Mouse (Mus musculus): ENCODE results near the gene Aamp. TPM values are rescaled to one million over a fixed set of nuclear protein-coding genes. Genes with fewer than 3 reads are reported as not detected.

Aamp gene
- total and polyA plus RNA-seq, 3 experiments, result 108 to 172 (median 163) TPM

DNA sequence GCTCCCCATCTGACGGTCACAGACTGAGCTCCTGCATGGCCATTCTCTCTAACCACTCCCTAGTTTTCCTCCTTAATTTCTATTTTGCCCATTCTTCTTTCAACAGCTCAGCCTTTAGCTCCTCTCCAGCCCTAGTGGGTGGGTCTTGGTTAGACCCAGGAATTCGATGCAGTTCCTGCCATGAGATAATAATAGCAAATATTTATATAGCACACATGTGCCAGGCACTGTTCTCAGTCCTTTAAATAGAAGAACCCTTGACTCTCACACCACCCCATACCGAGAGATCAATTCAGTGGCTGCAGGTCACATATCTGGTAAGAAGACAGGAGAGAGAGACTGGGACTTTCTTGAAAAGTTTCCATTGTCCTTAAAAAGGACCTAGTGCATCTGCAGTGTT is 36.9 kb upstream of the Aamp start:
- dilution Hi-C loops (cut with MboI; ENCODE audit: extremely low pct_ligation_motif_present, extremely low pct_unique_long_range_greater_than_20kb, low sequenced_read_pairs), result no loop called here
- no peaks in the 10 kb centered on the region for H3K27me3 ChIP-seq (replicated peaks)
- no peak overlapping the region for H3K4me3 ChIP-seq (replicated peaks in 1 of 3; ENCODE audit: low read depth in 2 of 3, low read length in 2 of 3, poor library complexity in 1 of 3)
- H3K27ac ChIP-seq (ENCODE audit: insufficient read depth, low read depth), result no peak overlapping the region
- no peaks in the 10 kb centered on the region for H3K79me2 ChIP-seq (replicated peaks; ENCODE audit: control insufficient read depth, extremely low read depth, insufficient read depth, poor library complexity, severe bottlenecking)
- no peak overlapping the region for H3K4me2 ChIP-seq (ENCODE audit: insufficient read depth, low read depth, poor library complexity, severe bottlenecking)
- H3K36me3 ChIP-seq (replicated peaks in 1 of 2; ENCODE audit: control insufficient read depth in 1 of 2, insufficient read depth in 1 of 2, low read length in 1 of 2), result no peaks in the 10 kb centered on the region
- no peak for TF ChIP-seq ELF1 (IDR thresholded peaks at IDR 0.05; ENCODE audit: low read depth, low read length)
- no peak for TF ChIP-seq ETS1 (conservative IDR thresholded peaks at IDR 0.05; ENCODE audit: low read depth, low read length)
- no peak for TF ChIP-seq ZC3H11A (IDR thresholded peaks at IDR 0.05; ENCODE audit: low read depth, low read length)
- H3K4me1 ChIP-seq (ENCODE audit: control insufficient read depth in 1 of 2, insufficient read depth in 2 of 2), result peaks cover 9 to 15% of the 10 kb centered on the region in 2 experiments; a peak in 3 of 4 replicates
- no peak for DNase-seq (ENCODE audit: extremely low read depth)
- no peak overlapping the region for H3K9ac ChIP-seq (ENCODE audit: insufficient read depth, low read depth)
- in situ Hi-C loops (cut with MboI; ENCODE audit: low pct_ligation_motif_present, low pct_unique_long_range_greater_than_20kb, low sequenced_read_pairs), result no loop called here
- H3K9me3 ChIP-seq (replicated peaks; ENCODE audit: low read length), result peaks cover 4% of the 10 kb centered on the region

DNA sequence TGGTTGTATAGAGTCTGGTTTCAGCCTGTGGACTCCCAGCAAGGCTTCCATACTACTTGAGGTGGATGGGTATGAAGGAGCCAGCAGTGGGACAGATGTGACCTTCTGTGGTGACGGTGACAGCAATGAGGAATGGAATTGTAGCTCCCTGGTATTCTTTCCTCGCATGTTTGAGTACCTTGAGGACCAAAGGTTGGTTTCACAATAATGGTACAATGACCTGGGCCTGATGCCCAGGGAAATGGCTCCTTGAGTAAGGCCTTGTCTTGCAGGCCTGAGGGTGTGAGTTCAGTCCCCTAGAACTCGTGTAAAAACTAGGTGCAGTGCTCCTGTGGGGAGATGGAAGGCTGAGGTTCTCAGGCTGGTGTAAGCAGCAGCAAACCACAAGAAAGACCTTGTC is 34.2 kb upstream of the Aamp start:
- in situ Hi-C loops (cut with MboI; ENCODE audit: low pct_ligation_motif_present, low pct_unique_long_range_greater_than_20kb, low sequenced_read_pairs), result no loop called here
- peaks cover 4% of the 10 kb centered on the region for H3K9me3 ChIP-seq (replicated peaks; ENCODE audit: low read length)
- TF ChIP-seq USF2 (conservative IDR thresholded peaks at IDR 0.05; ENCODE audit: low read depth, low read length) (no peak), IRF4 (IDR thresholded peaks at IDR 0.05; ENCODE audit: low read depth, low read length) (no peak), ZKSCAN1 (IDR thresholded peaks at IDR 0.05; ENCODE audit: borderline replicate concordance, low read depth, low read length) (no peak), NELFE (IDR thresholded peaks at IDR 0.05; ENCODE audit: low read depth, low read length) (no peak), SMC3 (IDR thresholded peaks at IDR 0.05; ENCODE audit: low read depth, low read length) (no peak), NRF1 (IDR thresholded peaks at IDR 0.05; ENCODE audit: low read depth, low read length) (no peak), TCF12 (IDR thresholded peaks at IDR 0.05; ENCODE audit: low read depth, low read length) (no peak), ZNF384 (IDR thresholded peaks at IDR 0.05; ENCODE audit: low read depth, low read length) (no peak), CHD1 (IDR thresholded peaks at IDR 0.05; ENCODE audit: low read depth, low read length) (no peak), MYC (IDR thresholded peaks at IDR 0.05; ENCODE audit: low read depth, low read length) (no peak), UBTF (IDR thresholded peaks at IDR 0.05; ENCODE audit: low read depth, low read length) (no peak)
- H3K36me3 ChIP-seq (replicated peaks in 1 of 2; ENCODE audit: control insufficient read depth in 1 of 2, insufficient read depth in 1 of 2, low read length in 1 of 2), result no peaks in the 10 kb centered on the region
- no peaks in the 10 kb centered on the region; the same call in 1 of the 2 replicates for H3K79me2 ChIP-seq (replicated peaks; ENCODE audit: control insufficient read depth, extremely low read depth, insufficient read depth, poor library complexity, severe bottlenecking)
- no peak overlapping the region for H3K4me3 ChIP-seq (replicated peaks in 1 of 3; ENCODE audit: low read depth in 2 of 3, low read length in 2 of 3, poor library complexity in 1 of 3)
- H3K4me1 ChIP-seq (ENCODE audit: control insufficient read depth in 1 of 2, insufficient read depth in 2 of 2), result peaks cover 9 to 25% of the 10 kb centered on the region in 2 experiments; a peak in 3 of 4 replicates
- no peak overlapping the region for H3K27ac ChIP-seq (ENCODE audit: insufficient read depth, low read depth)
- no peak for DNase-seq (ENCODE audit: extremely low read depth)
- H3K9ac ChIP-seq (ENCODE audit: insufficient read depth, low read depth), result no peak overlapping the region
- no peak overlapping the region for H3K4me2 ChIP-seq (ENCODE audit: insufficient read depth, low read depth, poor library complexity, severe bottlenecking)
- dilution Hi-C loops (cut with MboI; ENCODE audit: extremely low pct_ligation_motif_present, extremely low pct_unique_long_range_greater_than_20kb, low sequenced_read_pairs), result no loop called here
- H3K27me3 ChIP-seq (replicated peaks), result no peaks in the 10 kb centered on the region

Measured in CH12.LX (cell line).